Mouse (Mus musculus) megakaryocyte-erythroid progenitor cell, adult 5-6 weeks (primary cell): ENCODE measurements around the gene Trpc5. TPM values are rescaled to one million over a fixed set of nuclear protein-coding genes. Genes with fewer than 3 reads are reported as not detected.

ENCODE experiments used
- ATAC-seq: replicated peaks from 2 replicates; pipeline ENCODE4 v1.8.0; 2016; ENCODE audit warnings: mild to moderate bottlenecking, inconsistent platforms; ENCODE audit not compliant: severe bottlenecking, poor library complexity, low FRiP score, low TSS enrichment
- total RNA-seq, 2 experiments: library from RNA; stranded (forward) in 1 of 2; stranded (reverse) in 1 of 2; fragments of 200-1000, 215-1000 nt in 1 of 2; fragments of >200 nt in 1 of 2; fragmentation: Nextera tagmentation in 1 of 2; gene quantifications; 2 replicates each; pipeline ENCODE4 v1.2.3; 2014 to 2017

The Trpc5 gene
- not detected in 2 replicates for total RNA-seq (2014; fragmentation: Nextera tagmentation)
- total RNA-seq (2017) = not detected in 2 replicates

DNA sequence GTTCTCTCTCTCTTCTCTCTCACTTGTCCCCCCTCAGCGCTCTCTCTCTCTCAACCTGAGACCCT, at the start of gene Trpc5:
Gene Trpc5 (minus strand): TSS at position 39 of the 65 bp plus-strand sequence.
- ATAC-seq = no peak

- no peak for ATAC-seq
These were observed 28.4 kb upstream of the Trpc5 start for GRCm38 (mm10) chrX:144716330-144716729.

GRCm38 (mm10) chrX:144689859-144690181, 1.8 kb upstream of the Trpc5 start:
- ATAC-seq = 0 out of 2 replicates have a peak, but pooled peaks have one; percentile 25

DNA sequence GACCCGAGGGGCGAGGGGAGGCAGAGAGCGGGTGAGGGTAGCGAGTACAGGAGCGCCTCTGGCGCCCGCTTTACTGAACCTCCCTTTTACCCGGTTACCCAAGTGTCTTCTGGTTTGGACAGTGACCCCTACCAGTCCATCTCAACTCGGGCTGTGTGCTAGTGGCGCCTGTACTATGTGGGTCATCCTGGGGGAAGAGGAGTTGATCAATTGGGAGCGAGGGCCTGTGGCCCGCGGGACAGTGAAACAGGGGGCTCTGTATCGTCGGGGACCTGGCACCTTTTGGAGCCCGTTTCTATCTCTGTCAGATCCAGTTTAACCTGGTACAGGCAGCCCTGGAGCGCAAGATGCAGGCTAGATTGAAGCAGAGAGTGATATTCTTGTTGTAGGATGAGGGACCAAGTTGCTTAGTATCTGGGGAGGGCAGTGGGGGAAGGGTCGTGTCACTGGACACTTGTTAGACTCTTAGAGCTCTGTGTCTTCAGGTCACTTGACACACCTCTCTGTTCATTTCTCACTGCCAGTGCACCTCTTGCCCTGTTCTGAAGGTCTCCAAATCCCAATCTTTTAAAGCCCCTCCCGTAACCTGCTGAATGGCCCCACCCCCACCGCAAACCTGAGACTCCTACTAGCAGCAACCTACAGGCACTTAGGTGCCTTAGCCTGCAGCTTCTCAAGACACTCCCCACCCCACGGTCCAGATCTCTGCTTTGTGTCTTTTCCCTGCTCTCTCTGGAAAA, 1.3 kb upstream of the Trpc5 start:
- ATAC-seq = peak; percentile 64

DNA sequence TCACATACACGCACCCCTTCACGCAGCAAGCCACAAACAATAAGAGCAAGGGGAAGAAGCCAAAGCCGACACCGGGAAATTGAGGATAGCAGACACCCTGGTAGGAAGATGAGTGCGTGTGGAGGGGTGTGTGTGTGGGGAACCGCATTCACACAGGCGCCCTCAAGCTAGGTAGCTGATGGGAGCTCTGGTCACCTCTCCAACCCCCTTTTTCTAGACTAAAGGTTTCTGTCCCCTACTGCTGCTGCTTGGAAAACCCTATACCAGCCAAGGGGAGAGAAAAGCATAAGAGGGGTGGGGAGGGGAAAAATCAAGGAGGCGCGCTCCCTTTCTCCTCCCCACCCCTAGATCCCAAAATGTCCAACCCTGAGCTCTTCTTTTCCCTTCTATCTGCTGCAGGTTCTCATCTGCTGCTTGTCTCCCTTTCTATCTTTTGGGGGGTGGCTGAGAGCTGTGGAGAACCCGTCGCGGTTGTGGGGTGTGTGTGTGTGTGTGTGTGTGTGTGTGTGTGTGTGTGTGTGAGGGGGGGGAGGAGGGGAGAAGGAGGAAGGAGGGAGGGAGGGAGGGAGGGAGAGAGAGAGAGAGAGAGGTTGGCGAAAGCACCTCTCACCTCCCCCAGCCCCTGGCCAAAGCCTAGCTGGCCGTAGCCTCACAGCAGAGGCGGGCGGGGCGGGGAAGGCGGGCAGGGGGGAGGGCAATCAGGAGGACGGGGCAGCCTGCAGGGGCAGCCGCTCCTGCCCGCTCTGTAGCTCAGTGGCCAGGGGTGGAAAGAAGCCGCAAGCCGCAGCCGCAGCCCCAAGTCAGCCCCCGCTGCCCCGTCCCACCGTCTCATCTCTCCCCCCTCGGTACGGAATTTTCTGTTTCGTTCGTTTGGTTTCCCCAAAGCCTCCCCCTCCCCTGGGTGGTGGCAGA, 483 bp upstream of the Trpc5 start, which contains the start of gene Rtl4:
Gene Rtl4 (plus strand): TSS at position 701 of the 912 bp plus-strand sequence.
- peak; percentile 42 for ATAC-seq

DNA sequence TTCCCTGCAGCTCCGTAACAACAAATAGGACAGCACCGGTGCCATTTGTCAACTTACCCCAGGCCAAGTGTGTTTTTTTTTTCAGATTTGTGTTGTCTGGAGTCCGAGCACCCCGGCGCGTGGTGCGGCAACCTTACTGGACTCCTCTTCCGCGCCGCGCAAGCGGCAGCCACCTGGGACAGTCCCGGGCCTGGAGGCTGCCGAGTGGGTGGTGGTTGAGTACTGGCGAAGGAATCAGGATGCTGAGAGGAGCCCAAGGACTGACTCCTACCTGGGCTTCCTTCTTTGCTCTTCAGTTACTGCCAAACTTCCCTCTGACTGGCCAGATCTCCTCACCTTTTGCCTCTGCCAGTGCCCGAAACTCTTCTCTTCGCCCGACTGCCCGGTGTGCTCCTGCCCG, 238 bp downstream of the Trpc5 start:
- ATAC-seq = no peak

- no peak for ATAC-seq
These were observed 35.8 kb downstream of the Trpc5 start for GRCm38 (mm10) chrX:144652196-144652595.

GRCm38 (mm10) chrX:144645394-144645793, 42.6 kb downstream of the Trpc5 start:
- 0 out of 2 replicates have a peak, but pooled peaks have one; percentile 65 for ATAC-seq

DNA sequence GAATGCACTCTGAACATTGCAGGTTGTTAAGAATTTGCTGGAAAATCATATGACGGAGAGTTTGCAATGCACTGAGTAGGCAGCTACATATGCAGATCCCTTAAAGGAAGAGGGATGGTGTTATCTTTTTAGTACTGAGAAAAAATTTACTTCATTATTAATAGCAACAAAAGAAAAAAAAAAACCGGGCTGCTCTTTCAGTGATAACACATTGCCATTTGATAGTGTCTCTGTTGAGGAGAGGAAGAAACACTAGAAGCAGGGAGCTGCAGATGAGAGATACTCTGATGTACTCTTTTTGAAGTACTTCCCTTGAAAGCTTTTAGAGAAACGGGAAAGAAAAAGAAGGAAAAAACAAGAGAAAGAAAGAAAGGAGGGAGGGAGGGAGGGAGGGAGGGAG, 43.2 kb downstream of the Trpc5 start:
- no peak for ATAC-seq

DNA sequence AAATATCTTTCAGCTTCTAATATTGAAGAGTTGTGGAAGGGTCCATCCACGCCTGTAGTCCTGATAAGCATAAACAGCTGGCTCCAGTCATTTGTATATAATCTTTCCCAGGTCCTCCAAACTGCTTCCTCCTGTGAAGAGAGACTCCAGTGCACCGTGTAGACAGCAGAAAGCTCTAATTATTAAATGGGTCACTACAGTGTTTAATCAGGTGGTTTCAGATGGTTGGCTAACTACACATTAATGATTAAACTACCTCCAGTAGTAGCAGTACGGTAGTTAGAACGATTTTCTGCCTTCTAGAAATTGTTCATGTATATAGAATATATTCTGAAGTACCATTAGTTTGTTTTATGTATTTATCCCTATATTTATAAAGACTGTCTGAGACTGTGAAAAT, 75.2 kb downstream of the Trpc5 start:
- no peak for ATAC-seq

DNA sequence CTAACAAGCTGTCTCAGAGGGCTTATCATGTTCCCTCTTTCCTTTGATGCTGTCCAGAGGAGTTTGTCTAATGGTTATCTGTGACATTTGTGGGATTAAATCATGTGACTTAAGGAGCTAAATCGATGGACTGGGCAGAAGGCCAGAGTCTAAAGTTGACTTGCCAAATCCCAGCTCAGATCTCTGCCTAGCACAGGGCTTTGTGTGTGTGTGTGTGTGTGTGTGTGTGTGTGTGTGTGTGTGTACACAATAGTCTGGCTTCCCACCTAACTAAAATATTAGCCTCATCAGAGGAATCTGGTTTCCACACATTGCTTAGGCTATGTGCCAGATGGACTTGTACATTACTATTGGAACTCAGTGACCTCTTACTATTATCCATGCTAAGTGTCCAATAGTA, 151.5 kb downstream of the Trpc5 start:
- no peak for ATAC-seq

DNA sequence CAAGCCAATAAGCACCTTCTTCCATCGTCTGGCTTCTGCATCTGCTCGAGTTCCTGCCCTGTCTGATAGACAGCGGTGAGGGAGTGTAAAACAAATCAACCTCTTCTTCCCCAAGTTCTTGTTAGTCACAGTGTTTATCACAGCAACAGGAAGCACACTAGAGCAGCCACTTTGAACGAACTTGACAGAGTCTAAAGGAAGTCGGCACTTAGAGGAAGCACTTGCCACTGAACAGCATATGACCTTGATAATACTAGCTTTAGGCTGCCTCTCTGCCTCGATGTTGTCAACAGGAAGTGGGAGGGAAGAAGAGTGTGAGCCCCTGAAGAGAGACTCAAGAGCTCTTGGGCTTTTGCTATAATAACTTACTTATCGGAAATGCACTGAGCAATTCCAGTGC, 161.9 kb downstream of the Trpc5 start:
- ATAC-seq = peak; percentile 52

- no peak for ATAC-seq
These were observed 164.7 kb downstream of the Trpc5 start for GRCm38 (mm10) chrX:144523239-144523638.

DNA sequence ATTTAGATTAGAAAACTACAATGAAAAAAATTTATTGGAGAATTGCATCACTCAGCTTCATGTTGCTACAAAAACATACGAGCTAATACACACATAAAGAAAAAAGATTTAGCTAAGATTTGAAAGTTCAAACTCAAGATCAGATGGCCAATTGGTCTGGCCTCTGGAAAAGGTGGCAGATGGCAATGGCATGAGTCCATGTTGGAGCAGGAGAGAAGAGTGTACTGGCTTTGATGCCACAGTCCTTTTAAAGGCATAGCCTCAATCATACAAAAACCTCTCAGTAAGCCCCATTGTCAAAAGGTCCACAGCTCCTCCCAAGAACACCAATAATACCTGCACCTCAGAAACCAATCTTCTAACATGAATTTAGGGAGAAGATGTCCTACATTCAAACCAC, 196.6 kb downstream of the Trpc5 start:
- no peak for ATAC-seq

DNA sequence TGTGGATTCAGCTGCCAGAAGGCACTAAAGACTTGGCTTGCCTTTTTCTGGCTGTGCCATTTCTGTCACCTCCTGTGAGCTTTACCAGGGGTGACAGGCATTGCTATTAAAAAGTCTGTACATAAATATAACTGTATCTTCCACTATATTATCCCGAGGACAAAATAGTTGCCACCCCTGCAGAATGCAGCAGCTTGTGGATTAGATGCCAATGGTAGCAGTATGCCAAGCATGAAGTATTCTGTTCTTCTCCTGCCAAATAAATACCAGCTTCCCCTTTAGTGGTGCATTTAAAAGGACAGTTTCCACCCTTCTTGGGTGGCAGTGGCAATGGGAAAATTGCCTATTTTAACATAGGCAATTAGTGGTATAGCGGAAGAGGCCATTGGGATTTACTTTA, 223.6 kb downstream of the Trpc5 start:
- no peak for ATAC-seq

- no peak for ATAC-seq
These were observed 231.7 kb downstream of the Trpc5 start, which contains the start of gene Trpc5os for GRCm38 (mm10) chrX:144456281-144456680. TSS of gene Trpc5os (plus strand) at chrX:144456581.

- no peak for ATAC-seq
These were observed 264.1 kb downstream of the Trpc5 start for GRCm38 (mm10) chrX:144423848-144424247.

GRCm38 (mm10) chrX:144421091-144421490, 266.9 kb downstream of the Trpc5 start:
- ATAC-seq = no peak

DNA sequence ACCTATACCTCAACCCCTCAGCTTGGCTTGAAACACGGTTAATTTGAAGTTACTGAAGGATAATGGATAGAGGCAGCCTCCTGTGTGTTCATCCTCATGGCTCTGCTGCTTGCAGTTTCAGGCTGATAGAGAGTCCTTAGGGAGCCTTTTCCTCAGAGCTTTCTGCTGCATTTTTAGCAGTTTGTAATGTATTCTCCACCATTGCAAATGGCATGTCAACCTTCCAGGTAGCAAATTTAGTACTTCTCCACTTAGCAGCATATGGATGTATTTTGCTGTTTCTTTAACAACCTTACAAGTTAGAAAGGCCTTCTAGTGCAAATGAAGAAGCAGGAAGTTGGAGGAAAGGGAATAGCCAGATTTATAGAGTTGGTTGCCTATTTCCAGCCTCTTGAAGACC, 267.7 kb downstream of the Trpc5 start:
- no peak for ATAC-seq

- ATAC-seq = no peak
These were observed 279.9 kb downstream of the Trpc5 start for GRCm38 (mm10) chrX:144408036-144408435.

GRCm38 (mm10) chrX:144403526-144403925, 284.5 kb downstream of the Trpc5 start:
- ATAC-seq = peak; percentile 82
